In the genomic region with DNA sequence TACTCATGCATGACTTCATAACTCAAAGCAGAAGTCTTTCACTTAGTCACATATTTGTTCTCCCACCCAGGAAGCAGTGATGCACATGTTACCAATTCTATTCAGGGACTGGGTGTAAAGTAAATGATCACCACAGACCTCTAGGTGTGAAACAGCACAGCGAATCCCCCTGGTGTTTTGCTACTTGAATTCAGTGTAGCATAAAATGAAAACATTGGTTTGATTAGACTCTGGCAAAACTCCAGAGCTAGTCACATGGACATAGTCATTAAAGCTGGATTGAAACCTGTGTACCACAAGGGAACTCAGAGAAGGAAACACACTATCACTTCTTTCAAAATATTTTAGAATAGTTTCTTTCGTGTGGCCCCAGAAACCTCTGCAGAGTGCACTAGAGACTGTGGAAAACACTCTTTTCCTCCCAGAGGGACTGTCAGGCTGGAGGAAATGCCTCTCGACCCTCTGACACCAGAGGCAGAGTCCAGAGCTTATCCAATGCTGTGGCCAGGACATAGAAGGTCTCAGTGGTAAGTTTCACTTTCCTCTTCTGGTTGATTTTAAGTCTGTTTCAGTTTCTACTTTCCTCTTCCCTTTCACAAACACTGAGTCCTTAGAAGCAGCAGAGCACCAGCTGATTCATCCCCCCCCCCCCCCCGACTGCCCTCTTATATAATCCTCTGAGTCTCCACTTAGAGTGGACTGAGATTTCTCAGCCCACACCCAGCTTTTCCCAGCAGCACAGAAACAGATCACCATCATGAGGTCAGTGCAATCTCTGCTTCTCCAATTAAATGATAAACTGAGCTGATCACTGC, we compare ENCODE assay signal across 8 mouse cellular contexts. TPM values are rescaled to one million over a fixed set of nuclear protein-coding genes. Genes with fewer than 3 reads are reported as not detected.
DNase-seq lines count a peak whose midpoint lies in the region; ATAC-seq and TF ChIP-seq lines count a peak whose summit lies in the region.
"Not testable (repeated sequence)": the region's sequence is repeated elsewhere in the genome, so short reads cannot be mapped to it uniquely, and the experiment has no call there.

Gene Ifit3b, plus strand, starts transcription at position 734 of the 815 bp plus-strand sequence.

- not testable (repeated sequence) for H3K9ac ChIP-seq in CH12.LX (ENCODE audit: insufficient read depth, low read depth); kidney, embryonic 15.5 days; liver, embryonic 15.5 days; midbrain, postnatal 0 days (replicated peaks; ENCODE audit: low read length, poor library complexity, severe bottlenecking)

- not testable (repeated sequence) for H3K27ac ChIP-seq in CH12.LX (ENCODE audit: insufficient read depth, low read depth); liver, embryonic 15.5 days (replicated peaks); midbrain, postnatal 0 days (ENCODE audit: low read depth, low read length)
- H3K27ac ChIP-seq in brown adipose tissue, adult 24 weeks (replicated peaks; ENCODE audit: low read depth, low read length) = peak within 1 kb of the TSS; percentile 86
- H3K27ac ChIP-seq in kidney, embryonic 15.5 days = peak within 1 kb of the TSS; percentile 43; the same call in 1 of the 2 replicates

- in situ Hi-C loops in CH12.LX (cut with MboI; ENCODE audit: low pct_ligation_motif_present, low pct_unique_long_range_greater_than_20kb, low sequenced_read_pairs) = not testable (repeated sequence)

- not testable (repeated sequence) for DNase-seq in CH12.LX (ENCODE audit: extremely low read depth)
- peak; percentile 35 for DNase-seq in gastrocnemius, adult 18-20 months (ENCODE audit: low spot score)
- DNase-seq in midbrain, postnatal 0 days (ENCODE audit: low spot score) = peak; percentile 53
- DNase-seq in splenic B cell, adult 2 months (ENCODE audit: low read depth, low spot score) = peak; percentile 31

- not testable (repeated sequence) for H3K27me3 ChIP-seq in CH12.LX (replicated peaks); kidney, embryonic 15.5 days; liver, embryonic 15.5 days; midbrain, postnatal 0 days (ENCODE audit: insufficient read depth, low read length); splenic B cell, adult 2 months (ENCODE audit: control insufficient read depth, insufficient read depth, low read length, poor library complexity, severe bottlenecking)

- H3K36me3 ChIP-seq in CH12.LX (replicated peaks in 1 of 2; ENCODE audit: control insufficient read depth in 1 of 2, insufficient read depth in 1 of 2, low read length in 1 of 2); kidney, embryonic 15.5 days; liver, embryonic 15.5 days (replicated peaks); midbrain, postnatal 0 days (ENCODE audit: insufficient read depth, low read length); splenic B cell, adult 2 months (ENCODE audit: control insufficient read depth, insufficient read depth, low read length, poor library complexity, severe bottlenecking): not testable (repeated sequence)

- H3K79me2 ChIP-seq in CH12.LX (replicated peaks; ENCODE audit: control insufficient read depth, extremely low read depth, insufficient read depth, poor library complexity, severe bottlenecking) = not testable (repeated sequence)

- TF ChIP-seq EP300 in CH12.LX (IDR thresholded peaks at IDR 0.05; ENCODE audit: low read length) = not testable (repeated sequence)

- H3K4me1 ChIP-seq in CH12.LX (ENCODE audit: control insufficient read depth in 1 of 2, insufficient read depth in 2 of 2) = peaks cover 0 to 10% of the 10 kb centered on the region in 2 experiments; a peak in 2 of 4 replicates
- not testable (repeated sequence) for H3K4me1 ChIP-seq in brown adipose tissue, adult 24 weeks (ENCODE audit: control insufficient read depth, insufficient read depth, insufficient read length, low read length); kidney, embryonic 15.5 days; liver, embryonic 15.5 days (replicated peaks); midbrain, postnatal 0 days (ENCODE audit: insufficient read depth, low read length)

- TF ChIP-seq RAD21 in CH12.LX (IDR thresholded peaks at IDR 0.05; ENCODE audit: low read depth, low read length) = not testable (repeated sequence)

- WGBS in kidney, embryonic 15.5 days = 33% methylated on average over 4 of the region's 4 CpGs
- WGBS in liver, embryonic 15.5 days (ENCODE audit: insufficient replicate concordance) = 22% methylated on average over 4 of the region's 4 CpGs
- 52% methylated on average over 4 of the region's 4 CpGs for WGBS in midbrain, postnatal 0 days

- not testable (repeated sequence) for TF ChIP-seq POLR2A in CH12.LX (IDR thresholded peaks at IDR 0.05; ENCODE audit: low read depth, low read length)

- H3K9me3 ChIP-seq in CH12.LX (replicated peaks; ENCODE audit: low read length); kidney, embryonic 15.5 days (replicated peaks); liver, embryonic 15.5 days (replicated peaks); midbrain, postnatal 0 days (ENCODE audit: low read length): not testable (repeated sequence)

- H3K4me2 ChIP-seq in CH12.LX (ENCODE audit: insufficient read depth, low read depth, poor library complexity, severe bottlenecking) = 0 out of 2 replicates have a peak within 1 kb of the TSS, but pooled peaks have one; percentile 40
- 0 out of 2 replicates have a peak within 1 kb of the TSS, but pooled peaks have one; percentile 13 for H3K4me2 ChIP-seq in kidney, embryonic 15.5 days
- H3K4me2 ChIP-seq in liver, embryonic 15.5 days; midbrain, postnatal 0 days (ENCODE audit: low read depth, low read length, poor library complexity, severe bottlenecking): not testable (repeated sequence)

- ATAC-seq in hematopoietic stem cell, adult 5-6 weeks (replicated peaks in 1 of 2; ENCODE audit: insufficient read depth in 1 of 2, low FRiP score in 2 of 2, low TSS enrichment in 1 of 2, low read depth in 1 of 2, poor library complexity in 2 of 2, severe bottlenecking in 2 of 2) = peak; percentile 86 to 89
- peak; percentile 84 for ATAC-seq in kidney, embryonic 15.5 days (replicated peaks; ENCODE audit: low FRiP score)
- peak; percentile 58 for ATAC-seq in liver, embryonic 15.5 days (ENCODE audit: insufficient read depth)
- ATAC-seq in midbrain, postnatal 0 days (ENCODE audit: low FRiP score) = peak; percentile 50

- H3K4me3 ChIP-seq in CH12.LX (replicated peaks in 1 of 3; ENCODE audit: low read depth in 2 of 3, low read length in 2 of 3, poor library complexity in 1 of 3); kidney, embryonic 15.5 days (replicated peaks); liver, embryonic 15.5 days (replicated peaks); midbrain, postnatal 0 days (ENCODE audit: low read depth, low read length): not testable (repeated sequence)
- H3K4me3 ChIP-seq in brown adipose tissue, adult 24 weeks (ENCODE audit: insufficient read depth, low read depth, low read length) = peak within 1 kb of the TSS; percentile 52

- dilution Hi-C loops in CH12.LX (cut with MboI; ENCODE audit: extremely low pct_ligation_motif_present, extremely low pct_unique_long_range_greater_than_20kb, low sequenced_read_pairs) = not testable (repeated sequence)

- TF ChIP-seq CTCF in CH12.LX (conservative IDR thresholded peaks at IDR 0.05 in 1 of 2, IDR thresholded peaks at IDR 0.05 in 1 of 2; ENCODE audit: low read depth in 2 of 2, low read length in 2 of 2); midbrain, postnatal 0 days (IDR thresholded peaks at IDR 0.05): not testable (repeated sequence)

RNA-seq across cellular contexts. Expression of gene Ifit3b, which starts in this region (rescaled TPM):
- total RNA-seq in CH12.LX (2012; rRNA removed) (not detected in 2 replicates), CH12.LX (2014; rRNA removed) (not detected in 2 replicates)
- not detected in 2 replicates for polyA plus RNA-seq in CH12.LX (2012; ENCODE audit: insufficient read length, low read depth)
- 0.75 and 2.1 TPM in 2 replicates for polyA plus RNA-seq in brown adipose tissue, adult 24 weeks (2012; ENCODE audit: insufficient read depth, insufficient read length, missing spikeins)
- 1 to 10 TPM; 1.4 to 2.0 TPM for total RNA-seq in gastrocnemius, adult 18-20 months (2021)
- total RNA-seq in hematopoietic stem cell, adult 5-6 weeks (2017) = 0.74 and 0.94 TPM in 2 replicates
- 0.88 and 0.99 TPM in 2 replicates for polyA plus RNA-seq in kidney, embryonic 15.5 days (2015; fragmentation: Nextera tagmentation; extraction: Ambion mirVana)
- 0.28 and 0.61 TPM in 2 replicates for polyA plus RNA-seq in liver, embryonic 15.5 days (2015; fragmentation: Nextera tagmentation; extraction: Ambion mirVana)
- total RNA-seq in midbrain, postnatal 0 days (2014; rRNA removed) = 0.49 and 0.57 TPM in 2 replicates
- 0.58 and 1.2 TPM in 2 replicates for polyA plus RNA-seq in midbrain, postnatal 0 days (2015; fragmentation: Nextera tagmentation; extraction: Ambion mirVana)

Comparison
In these comparisons a context has a peak if more than half of its experiments do, and no peak if none do; other contexts are left out.
1. Peak in ATAC-seq in hematopoietic stem cell, adult 5-6 weeks; RNA of the gene not detected or under 1 TPM.
2. Peak in ATAC-seq, H3K27ac ChIP-seq and H3K4me2 ChIP-seq in kidney, embryonic 15.5 days; RNA of the gene not detected or under 1 TPM.
3. Peak in ATAC-seq in liver, embryonic 15.5 days; RNA of the gene not detected or under 1 TPM.